Mouse (Mus musculus) naive thymus-derived CD4-positive, alpha-beta T cell, adult 2 months (primary cell): Measurements from ENCODE around the gene Hspe1.

Source experiments
- DNase-seq: peaks from one replicate; pipeline ENCODE4 v3.0.0-alpha.2; 2011; ENCODE audit warnings: low read depth

Gene Hspe1

GRCm38 (mm10) chr1:55134301-55134700, 46.4 kb downstream of the Hspe1 start:
- no peak for DNase-seq

- DNase-seq: no peak
Measured at GRCm38 (mm10) chr1:55135846-55136245, 47.9 kb downstream of the Hspe1 start.
